Mouse (Mus musculus): ENCODE data around the gene Tdrkh. TPM values are rescaled to one million over a fixed set of nuclear protein-coding genes. Genes with fewer than 3 reads are reported as not detected.

The Tdrkh gene
- polyA plus RNA-seq, 1 experiment from 2014 or later: 9.3 TPM

DNA sequence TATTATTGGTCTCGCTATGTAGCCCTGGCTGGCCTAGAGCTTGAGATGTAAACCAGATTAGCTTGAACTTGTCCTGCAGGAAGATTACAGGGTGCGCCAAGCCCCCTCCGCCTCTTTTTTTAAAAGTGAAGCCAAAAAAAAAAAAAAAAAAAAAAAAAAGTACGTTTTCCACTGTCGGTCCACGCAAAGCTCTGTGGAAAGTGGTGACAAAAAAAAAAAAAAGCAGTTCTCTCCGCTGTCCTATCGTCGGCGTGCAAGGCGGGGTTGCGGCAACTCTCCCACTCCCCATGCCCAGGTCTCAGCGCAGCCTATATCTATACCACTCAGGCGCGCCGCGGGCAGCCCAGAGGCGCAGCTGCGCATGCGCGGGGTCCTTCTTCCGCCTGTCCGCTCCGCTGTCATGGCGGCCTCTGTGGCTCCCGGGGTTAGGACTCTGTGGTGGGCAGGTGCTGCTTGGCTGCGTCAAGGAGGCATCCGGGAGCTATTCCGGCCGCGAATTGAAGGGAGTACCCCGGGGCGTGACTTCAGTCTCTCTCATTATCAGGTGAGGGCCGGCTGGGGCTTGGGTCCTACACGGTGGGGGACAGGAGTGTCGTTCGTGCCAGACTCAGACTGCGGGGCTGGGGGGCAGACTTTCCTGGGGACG is 30.0 kb downstream of the Tdrkh start, which contains the start of gene Mrpl9:
TSS of gene Mrpl9 (plus strand) at position 368 of the 646 bp plus-strand sequence.
- Histone ChIP-seq H3K9me3 (no peaks in the 10 kb centered on the region), H3K27me3 (ENCODE audit: insufficient read depth, poor library complexity, severe bottlenecking) (peaks cover 14% of the 10 kb centered on the region), H3K4me3 (peak within 1 kb of the TSS; percentile 97), H3K27ac (peak within 1 kb of the TSS; percentile 94), H3K36me3 (peaks cover 37% of the 10 kb centered on the region), H3K4me1 (peaks cover 7% of the 10 kb centered on the region; the same call in 1 of the 2 replicates)
- DNase-seq (ENCODE audit: low spot score): peak; percentile 96
- WGBS: under 1% methylated on average over 39 of the region's 39 CpGs

DNA sequence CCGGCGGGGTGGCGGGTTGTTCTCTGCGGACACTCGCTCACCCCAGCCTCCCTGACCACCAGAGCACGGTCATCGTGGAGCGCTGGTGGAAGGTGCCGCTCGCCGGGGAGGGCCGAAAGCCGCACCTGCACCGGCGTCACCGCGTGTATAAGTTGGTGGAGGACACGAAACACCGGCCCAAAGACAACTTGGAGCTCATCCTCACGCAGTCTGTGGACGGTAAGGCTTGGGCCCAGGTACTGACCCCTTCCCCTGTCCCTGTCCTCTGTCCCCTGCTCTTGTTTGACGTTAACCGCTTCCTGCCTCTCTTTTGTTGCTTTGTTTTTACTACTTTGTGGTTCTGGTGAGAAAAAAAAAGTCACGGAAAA is 30.5 kb downstream of the Tdrkh start, which contains the start of gene Oaz3:
TSS of gene Oaz3 (minus strand) at position 319 of the 368 bp plus-strand sequence.
- peaks cover 7% of the 10 kb centered on the region; the same call in 1 of the 2 replicates for H3K4me1 ChIP-seq
- 1% methylated on average over 24 of the region's 24 CpGs for WGBS
- peak within 1 kb of the TSS; percentile 94 for H3K27ac ChIP-seq
- peaks cover 42% of the 10 kb centered on the region for H3K36me3 ChIP-seq
- peaks cover 14% of the 10 kb centered on the region for H3K27me3 ChIP-seq (ENCODE audit: insufficient read depth, poor library complexity, severe bottlenecking)
- no peaks in the 10 kb centered on the region for H3K9me3 ChIP-seq
- DNase-seq (ENCODE audit: low spot score): no peak
- H3K4me3 ChIP-seq: peak within 1 kb of the TSS; percentile 97

DNA sequence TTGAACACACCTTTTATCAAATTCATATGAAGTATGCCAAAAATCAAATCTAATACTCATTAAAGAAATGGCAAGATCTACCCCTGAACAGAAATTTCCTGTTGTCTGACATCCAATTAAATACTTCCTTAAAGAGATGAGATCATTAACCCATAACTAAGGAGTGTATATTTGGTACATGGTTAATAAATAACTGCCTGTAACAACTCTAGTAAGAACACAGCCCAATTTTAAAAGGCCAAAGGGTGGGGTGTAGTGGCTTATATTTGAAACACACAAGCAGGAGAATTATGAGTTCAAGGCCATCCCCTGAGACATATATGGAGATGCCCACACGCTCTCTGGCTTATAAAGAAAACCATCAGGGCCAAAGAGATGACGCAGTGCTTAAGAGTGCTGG is 36.3 kb downstream of the Tdrkh start:
- 92% methylated on average over 2 of the region's 2 CpGs for WGBS
- Histone ChIP-seq H3K4me1 (0 out of 2 replicates have a peak, but pooled peaks cover under 1% of the 10 kb centered on the region), H3K27ac (no peak overlapping the region), H3K4me3 (no peak overlapping the region), H3K36me3 (peaks cover 56% of the 10 kb centered on the region), H3K27me3 (ENCODE audit: insufficient read depth, poor library complexity, severe bottlenecking) (no peaks in the 10 kb centered on the region), H3K9me3 (no peaks in the 10 kb centered on the region)
- DNase-seq (ENCODE audit: low spot score): no peak

DNA sequence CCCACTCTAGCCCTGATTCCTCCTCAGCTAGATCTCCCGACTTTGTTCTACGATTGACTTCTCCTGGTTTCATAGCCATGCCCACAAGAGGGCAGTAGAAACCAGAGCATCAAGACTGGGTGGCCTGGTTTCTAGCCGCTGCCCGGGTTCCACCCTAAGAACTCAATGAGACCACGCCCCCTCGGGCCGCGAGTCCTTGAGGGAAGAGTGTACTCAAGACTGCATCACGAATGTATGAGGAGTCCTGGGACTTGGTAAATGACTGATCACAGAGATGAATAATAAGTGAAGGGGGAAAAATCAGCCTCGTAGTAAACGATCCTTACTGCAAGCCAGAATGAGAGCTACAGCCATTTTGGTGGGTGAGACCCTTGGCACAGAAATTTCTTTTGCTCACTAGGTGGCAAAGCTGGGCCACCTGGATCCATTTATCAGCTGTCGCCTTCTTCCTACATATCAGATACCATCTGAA is 43.5 kb downstream of the Tdrkh start:
- Histone ChIP-seq H3K27ac (no peak overlapping the region), H3K36me3 (no peaks in the 10 kb centered on the region), H3K9me3 (no peaks in the 10 kb centered on the region), H3K27me3 (ENCODE audit: insufficient read depth, poor library complexity, severe bottlenecking) (peaks cover 12% of the 10 kb centered on the region), H3K4me3 (peak overlapping the region; percentile 45), H3K4me1 (no peaks in the 10 kb centered on the region)
- WGBS: 2% methylated on average over 12 of the region's 12 CpGs
- peak; percentile 93 for DNase-seq (ENCODE audit: low spot score)

DNA sequence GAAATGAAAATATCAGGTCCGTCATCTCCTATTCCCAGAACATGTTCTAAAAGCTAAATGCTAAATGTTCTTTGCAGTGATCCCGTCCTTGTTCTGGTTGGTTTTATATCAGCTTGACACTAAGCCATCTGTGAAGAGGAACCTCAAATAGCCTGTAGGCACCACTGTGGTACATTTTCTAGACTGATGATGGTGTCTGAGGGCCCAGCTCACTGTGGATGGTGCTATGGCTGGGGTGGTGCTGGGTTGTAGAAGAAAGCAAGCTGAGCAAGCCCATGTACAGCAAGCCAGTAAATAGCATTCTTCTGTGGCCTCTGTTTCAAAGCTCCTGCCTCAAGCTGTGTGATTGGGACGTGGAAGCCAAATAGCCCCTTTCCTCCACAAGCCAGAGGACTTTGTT is 44.0 kb downstream of the Tdrkh start:
- H3K4me1 ChIP-seq: no peaks in the 10 kb centered on the region
- DNase-seq (ENCODE audit: low spot score): no peak
- H3K9me3 ChIP-seq: no peaks in the 10 kb centered on the region
- H3K27me3 ChIP-seq (ENCODE audit: insufficient read depth, poor library complexity, severe bottlenecking): peaks cover 12% of the 10 kb centered on the region
- no peaks in the 10 kb centered on the region for H3K36me3 ChIP-seq
- H3K27ac ChIP-seq: no peak overlapping the region
- H3K4me3 ChIP-seq: peak overlapping the region; percentile 45
- 79% methylated on average over 3 of the region's 3 CpGs for WGBS

DNA sequence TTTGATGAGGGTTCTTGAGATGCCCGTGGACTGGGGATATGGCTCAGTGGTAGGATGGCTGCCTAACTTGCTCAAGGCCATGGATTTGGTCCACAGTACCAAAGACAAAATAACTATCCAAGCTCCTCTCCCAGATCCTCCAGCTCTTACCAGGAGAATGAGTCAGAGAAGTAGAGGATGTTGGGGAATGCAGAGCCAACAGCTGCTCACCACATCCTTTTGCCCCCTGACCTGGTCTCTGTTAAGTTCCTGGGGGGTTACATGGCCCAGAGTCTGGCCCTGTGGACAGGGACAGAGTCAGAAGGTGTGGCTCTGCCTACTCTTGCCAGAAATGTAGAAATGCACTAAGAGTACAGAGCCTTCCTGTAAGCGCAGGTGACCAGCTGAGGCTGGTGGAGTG is 46.8 kb downstream of the Tdrkh start:
- no peak for DNase-seq (ENCODE audit: low spot score)
- Histone ChIP-seq H3K4me1 (peaks cover 9% of the 10 kb centered on the region), H3K27ac (no peak overlapping the region), H3K27me3 (ENCODE audit: insufficient read depth, poor library complexity, severe bottlenecking) (peaks cover 8% of the 10 kb centered on the region), H3K36me3 (no peaks in the 10 kb centered on the region), H3K4me3 (no peak overlapping the region), H3K9me3 (no peaks in the 10 kb centered on the region)
- 93% methylated on average over 2 of the region's 2 CpGs for WGBS

DNA sequence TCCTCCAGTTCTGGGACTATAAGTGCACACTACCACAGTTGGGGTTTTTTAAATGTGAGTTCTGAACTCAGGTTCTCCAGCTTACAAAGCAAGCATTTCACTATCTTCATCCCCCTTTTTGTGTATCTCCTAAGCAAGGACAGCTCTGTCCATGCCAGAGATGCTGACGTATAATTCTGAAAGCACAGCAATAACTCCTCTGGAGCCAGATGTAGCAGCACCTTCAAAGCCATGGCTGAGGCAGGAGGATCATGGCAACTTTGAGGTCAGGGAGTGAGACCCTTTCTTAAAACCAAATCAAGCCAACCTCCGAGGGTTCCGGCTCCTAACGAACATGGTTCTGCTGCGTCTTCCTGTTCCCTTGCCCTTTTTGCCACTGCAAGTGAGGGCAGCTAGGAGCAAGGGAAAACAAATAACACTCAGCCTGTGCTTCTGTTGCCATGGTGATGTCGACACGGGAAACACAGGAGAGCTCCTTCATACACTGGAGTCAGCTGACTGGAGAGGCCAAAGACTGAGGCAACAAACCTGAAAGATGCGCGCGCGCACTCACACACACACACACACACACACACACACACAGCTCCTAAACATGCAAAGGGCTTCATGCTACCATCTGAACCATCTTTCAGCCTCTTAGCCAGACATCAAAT is 51.0 kb downstream of the Tdrkh start:
- no peak overlapping the region for H3K4me3 ChIP-seq
- no peaks in the 10 kb centered on the region for H3K9me3 ChIP-seq
- no peaks in the 10 kb centered on the region for H3K27me3 ChIP-seq (ENCODE audit: insufficient read depth, poor library complexity, severe bottlenecking)
- H3K27ac ChIP-seq: no peak overlapping the region
- no peaks in the 10 kb centered on the region for H3K36me3 ChIP-seq
- WGBS: 54% methylated on average over 11 of the region's 11 CpGs
- no peak for DNase-seq (ENCODE audit: low spot score)
- H3K4me1 ChIP-seq: peaks cover 9% of the 10 kb centered on the region

DNA sequence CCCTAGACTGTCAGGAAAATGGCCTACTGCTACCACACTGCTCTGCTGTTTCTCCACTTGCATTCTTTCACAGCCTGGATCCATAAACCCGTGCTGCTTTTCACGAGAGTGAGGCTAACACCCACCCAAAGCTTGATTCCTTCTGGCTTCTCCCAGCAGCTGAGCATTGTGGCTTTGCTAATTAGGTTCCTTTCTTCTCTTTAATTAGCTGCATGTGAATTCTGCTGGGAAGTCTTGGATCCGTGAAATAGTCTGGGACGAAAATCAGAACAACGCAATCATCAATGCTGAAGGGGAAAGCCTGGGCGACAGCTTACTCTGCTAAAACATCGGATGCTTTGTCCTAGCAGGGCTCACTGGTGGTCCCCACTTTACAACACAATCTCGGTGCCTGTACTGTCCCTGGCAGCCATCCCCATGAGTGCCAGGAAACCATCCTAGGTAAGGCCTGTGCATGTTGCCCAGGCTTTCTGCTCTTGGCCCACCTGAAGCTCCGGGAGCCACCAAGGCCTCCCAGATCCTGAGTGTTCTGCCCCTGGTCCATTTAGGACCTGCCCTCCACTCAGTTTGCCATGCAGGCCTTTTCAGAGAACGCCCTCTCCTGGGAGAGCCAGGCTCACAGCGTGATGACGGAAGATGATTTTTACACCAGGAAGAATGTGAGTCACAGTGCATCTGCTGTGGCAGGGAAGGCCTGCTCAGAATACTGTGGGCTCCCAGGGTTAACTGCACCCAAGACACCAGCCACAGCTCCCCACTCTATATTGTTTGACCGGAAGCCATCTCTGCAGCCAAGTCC is 52.8 kb downstream of the Tdrkh start:
- H3K9me3 ChIP-seq: no peaks in the 10 kb centered on the region
- DNase-seq (ENCODE audit: low spot score): no peak
- H3K4me1 ChIP-seq: peaks cover 9% of the 10 kb centered on the region
- WGBS: 67% methylated on average over 13 of the region's 13 CpGs
- H3K27ac ChIP-seq: no peak overlapping the region
- H3K27me3 ChIP-seq (ENCODE audit: insufficient read depth, poor library complexity, severe bottlenecking): no peaks in the 10 kb centered on the region
- no peaks in the 10 kb centered on the region for H3K36me3 ChIP-seq
- no peak overlapping the region for H3K4me3 ChIP-seq

DNA sequence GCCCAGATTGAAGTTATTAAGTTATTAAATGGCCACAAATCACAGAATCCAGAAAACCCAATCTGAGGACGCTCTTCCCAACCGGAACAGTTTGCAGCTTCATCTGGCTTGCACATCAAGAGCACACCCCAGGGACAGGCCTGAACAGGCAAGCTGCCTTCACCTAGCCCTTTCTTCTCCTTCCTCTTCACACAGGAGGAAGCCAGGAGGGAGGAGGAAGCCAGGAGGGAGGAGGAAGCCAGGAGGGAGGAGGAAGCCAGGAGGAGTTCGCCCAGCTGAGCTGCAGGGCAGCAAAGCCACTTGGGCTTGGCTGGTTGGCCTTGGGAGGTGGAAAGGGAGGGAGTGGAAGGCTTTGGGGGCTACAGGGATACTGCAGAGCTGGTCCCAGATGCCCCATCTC is 55.9 kb downstream of the Tdrkh start:
- no peak overlapping the region for H3K27ac ChIP-seq
- H3K27me3 ChIP-seq (ENCODE audit: insufficient read depth, poor library complexity, severe bottlenecking): no peaks in the 10 kb centered on the region
- no peaks in the 10 kb centered on the region for H3K9me3 ChIP-seq
- peaks cover 26% of the 10 kb centered on the region for H3K4me1 ChIP-seq
- no peak for DNase-seq (ENCODE audit: low spot score)
- no peaks in the 10 kb centered on the region for H3K36me3 ChIP-seq
- no peak overlapping the region for H3K4me3 ChIP-seq
- WGBS: 52% methylated on average over 3 of the region's 3 CpGs

DNA sequence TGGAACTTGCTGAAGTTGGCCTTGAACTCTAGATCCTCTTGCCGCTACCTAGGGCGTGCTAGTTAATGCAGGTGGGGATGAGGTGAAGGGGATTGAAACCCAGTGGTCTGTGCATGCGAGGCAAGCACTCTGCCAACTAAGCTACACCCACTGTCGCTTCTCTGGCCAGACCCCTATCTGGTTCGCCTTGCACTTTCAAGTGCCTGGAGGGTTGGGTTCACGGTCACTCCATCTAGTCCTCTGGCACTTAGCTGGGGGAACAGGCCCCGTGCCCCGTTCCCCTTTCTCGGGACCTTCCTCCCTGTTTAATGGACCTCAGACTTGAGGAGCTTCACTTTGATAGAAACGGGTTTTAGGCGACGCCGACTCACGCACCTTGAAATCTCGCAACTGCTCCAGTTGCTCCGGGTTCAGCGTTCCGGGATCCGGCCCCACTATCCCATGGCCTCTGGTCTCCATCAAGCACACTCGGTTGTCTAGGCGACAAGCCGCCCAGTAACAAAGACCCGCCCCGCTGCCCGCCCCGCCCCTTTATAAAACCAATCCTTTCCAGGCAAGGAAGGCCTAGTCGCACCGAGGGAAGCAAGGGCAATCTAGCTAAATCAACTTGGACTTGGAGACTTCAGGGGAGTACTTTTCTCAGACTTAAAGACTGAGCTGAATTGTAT is 59.5 kb downstream of the Tdrkh start:
- peak overlapping the region; percentile 49 for H3K4me3 ChIP-seq
- WGBS: 9% methylated on average over 28 of the region's 28 CpGs

DNA sequence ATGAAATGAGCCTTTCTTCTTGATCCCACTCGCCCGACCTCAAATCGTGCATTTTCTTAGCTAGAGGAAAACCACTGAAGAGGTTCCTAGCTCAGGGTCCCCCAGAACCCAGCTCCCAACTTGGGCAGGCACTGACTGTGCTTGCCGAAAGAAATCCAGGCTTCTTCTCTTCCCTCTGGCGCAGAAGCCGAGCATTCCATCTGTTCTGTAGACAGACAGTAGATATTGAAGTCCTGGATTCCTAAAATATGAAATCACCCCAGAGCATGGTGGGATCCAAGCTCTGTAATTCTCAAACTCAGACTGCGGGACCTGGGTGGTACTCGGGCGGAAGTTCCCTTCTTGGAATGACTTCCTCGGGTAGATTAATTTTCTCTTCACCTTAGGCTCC is 60.0 kb downstream of the Tdrkh start:
- H3K27ac ChIP-seq: peak overlapping the region; percentile 60; the same call in 1 of the 2 replicates
- peak overlapping the region; percentile 49; the same call in 1 of the 2 replicates for H3K4me3 ChIP-seq
- 42% methylated on average over 10 of the region's 10 CpGs for WGBS
- H3K36me3 ChIP-seq: no peaks in the 10 kb centered on the region
- no peak for DNase-seq (ENCODE audit: low spot score)
- no peaks in the 10 kb centered on the region for H3K9me3 ChIP-seq
- peaks cover 35% of the 10 kb centered on the region for H3K4me1 ChIP-seq
- peaks cover 1% of the 10 kb centered on the region; the same call in 1 of the 2 replicates for H3K27me3 ChIP-seq (ENCODE audit: insufficient read depth, poor library complexity, severe bottlenecking)

More for the DNA sequence above, 59.5 kb downstream of the Tdrkh start:
- no peaks in the 10 kb centered on the region for H3K27me3 ChIP-seq (ENCODE audit: insufficient read depth, poor library complexity, severe bottlenecking)
- H3K36me3 ChIP-seq: no peaks in the 10 kb centered on the region
- DNase-seq (ENCODE audit: low spot score): peak; percentile 92
- H3K4me1 ChIP-seq: peaks cover 32% of the 10 kb centered on the region
- H3K27ac ChIP-seq: peak overlapping the region; percentile 70; the same call in 1 of the 2 replicates
- no peaks in the 10 kb centered on the region for H3K9me3 ChIP-seq

DNA sequence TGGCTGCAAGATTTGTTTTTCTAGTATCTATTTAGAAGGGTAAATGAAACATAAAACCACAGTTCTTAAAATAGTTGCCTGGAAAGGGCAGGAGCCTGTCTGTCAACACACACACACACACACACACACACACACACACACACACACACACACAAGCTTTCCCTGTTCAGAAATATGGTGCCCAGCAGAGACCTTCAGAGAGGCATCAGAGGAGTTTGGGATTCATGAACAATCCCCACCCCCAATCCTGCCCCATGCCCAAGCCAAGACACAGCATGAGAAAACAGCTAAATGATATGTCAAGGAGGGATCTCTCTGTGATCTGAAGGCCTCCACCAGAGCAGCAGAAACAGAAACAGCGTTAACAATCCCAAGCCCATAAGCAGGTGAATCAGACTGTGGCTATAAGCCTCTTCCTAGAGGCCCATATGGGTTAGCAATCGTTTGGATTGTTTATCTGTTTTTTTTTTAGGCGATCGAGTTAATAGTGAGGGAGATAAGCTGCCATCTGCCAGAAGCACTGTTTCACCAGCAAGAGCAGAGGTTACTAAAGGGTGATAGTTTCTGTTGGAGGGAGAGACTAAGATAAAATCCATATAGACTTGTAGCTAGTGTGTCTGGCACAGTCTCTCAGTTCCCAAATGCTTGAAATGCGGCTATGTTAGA is 60.6 kb downstream of the Tdrkh start:
- no peak for DNase-seq (ENCODE audit: low spot score)

More for the DNA sequence above, 60.6 kb downstream of the Tdrkh start:
- no peaks in the 10 kb centered on the region for H3K36me3 ChIP-seq
- WGBS: 39% methylated on average over 5 of the region's 5 CpGs
- no peak overlapping the region for H3K4me3 ChIP-seq
- H3K27ac ChIP-seq: peak overlapping the region; percentile 60; the same call in 1 of the 2 replicates
- peaks cover 41% of the 10 kb centered on the region for H3K4me1 ChIP-seq
- H3K9me3 ChIP-seq: no peaks in the 10 kb centered on the region
- H3K27me3 ChIP-seq (ENCODE audit: insufficient read depth, poor library complexity, severe bottlenecking): peaks cover 7% of the 10 kb centered on the region
